Mouse (Mus musculus): ENCODE measurements around the gene Khdrbs2. TPM values are rescaled to one million over a fixed set of nuclear protein-coding genes. Genes with fewer than 3 reads are reported as not detected.
A peak's percentile ranks its signal among the peaks of the same experiment; 100 is the strongest.

Khdrbs2 gene
- polyA plus RNA-seq (2011; ENCODE audit: insufficient read length, low read depth, missing spikeins): not detected in 2 replicates

GRCm38 (mm10) chr1:32172506-32173239 lies at the start of gene Khdrbs2:
Khdrbs2 (plus strand) TSS chr1:32172714.
- TF ChIP-seq CTCF (IDR thresholded peaks at IDR 0.05; ENCODE audit: borderline replicate concordance, insufficient read depth, low read length): no peak
- no peak for TF ChIP-seq POLR2A (IDR thresholded peaks at IDR 0.05; ENCODE audit: low read depth, low read length)
- peak within 1 kb of the TSS; percentile 55 for H3K4me3 ChIP-seq (ENCODE audit: insufficient read depth, low read length)
- H3K4me1 ChIP-seq (ENCODE audit: control insufficient read depth, insufficient read depth, low read length): 0 out of 2 replicates have a peak, but pooled peaks cover 3% of the 10 kb centered on the region
- no peak within 1 kb of the TSS for H3K27ac ChIP-seq (ENCODE audit: insufficient read depth, low read length)

DNA sequence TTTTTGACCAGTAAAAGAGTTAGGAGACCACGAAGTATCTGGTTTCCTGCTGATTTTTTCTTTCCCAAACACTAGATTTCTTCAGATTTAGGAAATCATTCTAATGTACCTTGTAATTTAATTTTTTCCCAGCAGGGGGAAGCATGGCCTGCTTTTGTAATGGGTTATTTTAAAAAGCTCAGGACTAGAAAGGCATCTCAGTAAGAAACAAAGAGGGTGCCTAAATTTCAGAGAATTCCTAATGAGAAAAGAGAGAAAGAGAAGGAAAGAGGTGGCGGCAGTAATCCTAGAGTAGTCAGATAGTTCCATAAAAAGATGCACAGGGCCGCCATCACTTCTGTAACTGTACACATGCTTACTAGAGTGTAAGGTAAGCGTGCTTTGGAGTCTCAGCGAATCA lies 2.1 kb downstream of the Khdrbs2 start:
- TF ChIP-seq POLR2A (IDR thresholded peaks at IDR 0.05; ENCODE audit: low read depth, low read length): no peak

DNA sequence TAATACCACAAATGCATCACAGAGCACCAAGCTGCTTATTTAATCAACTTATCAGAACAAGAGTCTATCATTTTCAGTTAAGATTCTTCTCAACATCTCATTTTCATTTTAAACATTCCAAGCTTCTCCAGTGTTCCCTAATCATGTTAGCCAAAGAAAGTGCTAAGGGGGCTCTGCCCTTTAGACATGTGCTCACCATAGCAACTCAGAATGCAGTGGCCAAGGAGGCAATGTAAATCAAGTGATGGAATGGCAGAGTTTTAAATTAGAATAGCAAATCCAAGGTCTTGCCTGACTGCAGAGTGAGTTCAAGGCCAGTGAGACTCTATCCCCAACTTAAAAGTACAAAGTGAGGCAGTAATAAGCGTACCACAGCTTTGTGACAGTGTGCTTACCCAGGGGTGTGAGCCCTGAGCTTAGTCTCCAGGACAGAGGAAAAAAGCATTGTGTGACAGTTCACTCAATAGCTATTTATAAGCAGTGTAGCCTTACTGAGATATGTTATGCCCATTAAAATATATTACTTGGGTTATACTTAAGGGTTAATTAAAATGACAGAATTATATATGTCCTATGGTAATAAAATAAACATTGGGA lies 27.2 kb downstream of the Khdrbs2 start:
- Histone ChIP-seq H3K27ac (ENCODE audit: insufficient read depth, low read length) (no peak overlapping the region), H3K4me3 (ENCODE audit: insufficient read depth, low read length) (no peak overlapping the region), H3K4me1 (ENCODE audit: control insufficient read depth, insufficient read depth, low read length) (no peaks in the 10 kb centered on the region)
- no peak for TF ChIP-seq POLR2A (IDR thresholded peaks at IDR 0.05; ENCODE audit: low read depth, low read length)
- TF ChIP-seq CTCF (IDR thresholded peaks at IDR 0.05; ENCODE audit: borderline replicate concordance, insufficient read depth, low read length): no peak

More for the DNA sequence above, 2.1 kb downstream of the Khdrbs2 start:
- no peak overlapping the region for H3K27ac ChIP-seq (ENCODE audit: insufficient read depth, low read length)
- no peak overlapping the region for H3K4me3 ChIP-seq (ENCODE audit: insufficient read depth, low read length)
- H3K4me1 ChIP-seq (ENCODE audit: control insufficient read depth, insufficient read depth, low read length): 0 out of 2 replicates have a peak, but pooled peaks cover 3% of the 10 kb centered on the region

DNA sequence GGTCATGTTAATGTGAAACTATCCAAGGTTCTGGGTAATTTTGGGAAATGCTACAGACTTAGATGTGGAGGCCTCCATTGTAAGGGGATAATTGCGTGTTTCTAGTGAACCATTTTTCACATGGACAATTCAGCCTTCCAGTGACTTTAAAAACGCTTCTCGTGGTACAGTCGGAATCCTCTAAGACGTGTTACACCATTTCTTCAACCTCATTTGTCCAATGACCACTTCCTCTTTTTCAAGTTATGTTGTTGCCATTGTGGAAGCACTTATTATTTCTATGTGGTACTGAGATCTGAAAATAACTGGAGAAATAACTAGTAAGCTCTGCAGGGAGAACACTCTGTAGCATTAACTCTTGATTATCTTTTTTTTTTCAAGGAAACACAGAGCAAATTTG lies 75.9 kb downstream of the Khdrbs2 start:
- no peak overlapping the region for H3K27ac ChIP-seq (ENCODE audit: insufficient read depth, low read length)
- no peaks in the 10 kb centered on the region for H3K4me1 ChIP-seq (ENCODE audit: control insufficient read depth, insufficient read depth, low read length)
- TF ChIP-seq POLR2A (IDR thresholded peaks at IDR 0.05; ENCODE audit: low read depth, low read length) (no peak), CTCF (IDR thresholded peaks at IDR 0.05; ENCODE audit: borderline replicate concordance, insufficient read depth, low read length) (no peak)
- no peak overlapping the region for H3K4me3 ChIP-seq (ENCODE audit: insufficient read depth, low read length)

GRCm38 (mm10) chr1:32249602-32250001 lies 77.1 kb downstream of the Khdrbs2 start:
- TF ChIP-seq CTCF (IDR thresholded peaks at IDR 0.05; ENCODE audit: borderline replicate concordance, insufficient read depth, low read length): no peak
- no peak for TF ChIP-seq POLR2A (IDR thresholded peaks at IDR 0.05; ENCODE audit: low read depth, low read length)
- H3K4me3 ChIP-seq (ENCODE audit: insufficient read depth, low read length): no peak overlapping the region
- H3K27ac ChIP-seq (ENCODE audit: insufficient read depth, low read length): no peak overlapping the region

GRCm38 (mm10) chr1:32250337-32250736 lies 77.8 kb downstream of the Khdrbs2 start:
- H3K4me3 ChIP-seq (ENCODE audit: insufficient read depth, low read length): no peak overlapping the region
- no peak overlapping the region for H3K27ac ChIP-seq (ENCODE audit: insufficient read depth, low read length)
- no peak for TF ChIP-seq POLR2A (IDR thresholded peaks at IDR 0.05; ENCODE audit: low read depth, low read length)
- TF ChIP-seq CTCF (IDR thresholded peaks at IDR 0.05; ENCODE audit: borderline replicate concordance, insufficient read depth, low read length): no peak
- H3K4me1 ChIP-seq (ENCODE audit: control insufficient read depth, insufficient read depth, low read length): no peaks in the 10 kb centered on the region

More at GRCm38 (mm10) chr1:32249602-32250001, 77.1 kb downstream of the Khdrbs2 start:
- no peaks in the 10 kb centered on the region for H3K4me1 ChIP-seq (ENCODE audit: control insufficient read depth, insufficient read depth, low read length)

- TF ChIP-seq CTCF (IDR thresholded peaks at IDR 0.05; ENCODE audit: borderline replicate concordance, insufficient read depth, low read length) (no peak), POLR2A (IDR thresholded peaks at IDR 0.05; ENCODE audit: low read depth, low read length) (no peak)
- no peak overlapping the region for H3K27ac ChIP-seq (ENCODE audit: insufficient read depth, low read length)
- no peaks in the 10 kb centered on the region for H3K4me1 ChIP-seq (ENCODE audit: control insufficient read depth, insufficient read depth, low read length)
- no peak overlapping the region for H3K4me3 ChIP-seq (ENCODE audit: insufficient read depth, low read length)
These were observed 86.4 kb downstream of the Khdrbs2 start for GRCm38 (mm10) chr1:32258942-32259341.

DNA sequence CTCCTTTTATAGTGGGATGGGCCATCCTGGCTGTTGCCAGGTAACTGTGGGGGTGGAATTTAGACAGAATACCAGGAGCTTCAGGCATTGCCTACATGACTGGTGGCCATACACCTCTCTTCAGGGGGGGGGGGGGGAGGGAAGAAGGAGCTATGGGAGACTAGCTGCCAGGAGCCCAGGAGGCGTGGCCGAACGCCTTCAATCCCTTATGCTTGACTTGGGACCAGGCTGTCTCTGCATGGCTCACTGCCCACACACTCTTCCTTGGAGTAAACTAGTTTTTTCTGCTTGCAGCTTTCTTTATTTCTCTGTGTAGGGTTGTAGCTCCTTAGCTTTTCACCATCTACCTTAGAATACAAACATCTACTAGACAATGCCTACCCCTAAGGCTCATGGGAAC lies 98.0 kb downstream of the Khdrbs2 start:
- TF ChIP-seq CTCF (IDR thresholded peaks at IDR 0.05; ENCODE audit: borderline replicate concordance, insufficient read depth, low read length) (no peak), POLR2A (IDR thresholded peaks at IDR 0.05; ENCODE audit: low read depth, low read length) (no peak)
- no peak overlapping the region for H3K27ac ChIP-seq (ENCODE audit: insufficient read depth, low read length)
- H3K4me3 ChIP-seq (ENCODE audit: insufficient read depth, low read length): no peak overlapping the region
- H3K4me1 ChIP-seq (ENCODE audit: control insufficient read depth, insufficient read depth, low read length): no peaks in the 10 kb centered on the region

GRCm38 (mm10) chr1:32294702-32295101 lies 122.2 kb downstream of the Khdrbs2 start:
- Histone ChIP-seq H3K4me1 (ENCODE audit: control insufficient read depth, insufficient read depth, low read length) (no peaks in the 10 kb centered on the region), H3K4me3 (ENCODE audit: insufficient read depth, low read length) (no peak overlapping the region), H3K27ac (ENCODE audit: insufficient read depth, low read length) (no peak overlapping the region)
- TF ChIP-seq POLR2A (IDR thresholded peaks at IDR 0.05; ENCODE audit: low read depth, low read length) (no peak), CTCF (IDR thresholded peaks at IDR 0.05; ENCODE audit: borderline replicate concordance, insufficient read depth, low read length) (no peak)

DNA sequence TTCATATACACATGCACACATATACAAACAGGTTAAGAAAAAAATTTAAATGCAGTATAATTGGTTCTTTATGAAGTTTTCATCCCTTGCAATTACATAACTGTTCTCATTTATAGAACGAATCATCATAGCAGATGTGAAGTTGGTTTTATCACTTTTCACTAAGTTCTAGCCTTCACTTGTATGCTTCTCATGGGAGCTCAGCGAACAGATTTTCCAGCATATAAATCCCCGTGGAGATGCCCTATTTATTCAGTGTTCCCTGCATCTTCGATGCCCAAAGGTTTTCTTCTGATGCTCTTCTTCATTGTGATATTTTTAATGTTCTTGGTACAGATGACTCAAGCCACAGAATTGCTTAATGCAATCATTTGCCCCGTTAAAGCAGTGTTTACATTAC lies 128.9 kb downstream of the Khdrbs2 start:
- Histone ChIP-seq H3K4me1 (ENCODE audit: control insufficient read depth, insufficient read depth, low read length) (no peaks in the 10 kb centered on the region), H3K4me3 (ENCODE audit: insufficient read depth, low read length) (no peak overlapping the region), H3K27ac (ENCODE audit: insufficient read depth, low read length) (no peak overlapping the region)
- TF ChIP-seq POLR2A (IDR thresholded peaks at IDR 0.05; ENCODE audit: low read depth, low read length) (no peak), CTCF (IDR thresholded peaks at IDR 0.05; ENCODE audit: borderline replicate concordance, insufficient read depth, low read length) (no peak)

Measured in embryonic fibroblast, embryonic 13.5 days (primary cell).